Mouse (Mus musculus) thymus, adult 2 months (tissue): Measurements from ENCODE around the gene Pip5k1b. TPM values are rescaled to one million over a fixed set of nuclear protein-coding genes. Genes with fewer than 3 reads are reported as not detected.

Experiments used
- DNase-seq: peaks from one replicate; pipeline ENCODE4 v3.0.0; 2021
- H3K27ac ChIP-seq: fragments of 200-500 bp; 2 replicates; pipeline ENCODE4 v1.5.1; 2012; ENCODE audit warnings: low read length, control low read depth; ENCODE audit not compliant: control insufficient read depth, insufficient read depth
- H3K27me3 ChIP-seq: fragments of 200-500 bp; 2 replicates; pipeline ENCODE4 v1.6.1; 2012; ENCODE audit warnings: mild to moderate bottlenecking, low read length, moderate library complexity, mixed read lengths; ENCODE audit not compliant: control insufficient read depth, insufficient read depth
- H3K36me3 ChIP-seq: fragments of 200-500 bp; 2 replicates; pipeline ENCODE4 v1.6.1; 2012; ENCODE audit warnings: mild to moderate bottlenecking, low read length, moderate library complexity; ENCODE audit not compliant: control insufficient read depth, insufficient read depth
- H3K4me1 ChIP-seq: fragments of 200-500 bp; replicated peaks from 2 replicates; pipeline ENCODE4 v1.6.1; 2012; ENCODE audit warnings: low read length; ENCODE audit not compliant: control insufficient read depth, insufficient read depth
- H3K4me3 ChIP-seq: fragments of 200-500 bp; 2 replicates; pipeline ENCODE4 v1.5.1; 2012; ENCODE audit warnings: mild to moderate bottlenecking, low read length, control low read depth, moderate library complexity; ENCODE audit not compliant: control insufficient read depth, insufficient read depth
- CTCF ChIP-seq: fragments of 200-500 bp; IDR thresholded peaks from 2 replicates; pipeline ENCODE4 v1.5.1; 2012; ENCODE audit warnings: mild to moderate bottlenecking, control low read depth, low read length, moderate library complexity, borderline replicate concordance; ENCODE audit not compliant: control insufficient read depth, poor library complexity, insufficient read depth; ENCODE audit errors: extremely low read depth
- POLR2A ChIP-seq: fragments of 200-500 bp; IDR thresholded peaks from 2 replicates; pipeline ENCODE4 v1.6.1; 2012; ENCODE audit warnings: mild to moderate bottlenecking, low read length, control low read depth, moderate library complexity; ENCODE audit not compliant: control insufficient read depth, poor library complexity, insufficient read depth; ENCODE audit errors: extremely low read depth
- WGBS: fragments of 180-500 bp; shearing (Covaris S2); methylation state at CpG from one replicate; pipeline ENCODE4 v1.1.7; 2018; 5-methylcytosine and 5-hydroxymethylcytosine counted together
- polyA plus RNA-seq: library from polyadenylated mRNA; depleted of rRNA; stranded (reverse); fragments of >200 nt; gene quantifications from 2 replicates; pipeline ENCODE4 v1.2.3, GENCODE M21; 2012; rRNA removed

Pip5k1b gene
- polyA plus RNA-seq, 1 experiment, result 5.0 TPM

DNA sequence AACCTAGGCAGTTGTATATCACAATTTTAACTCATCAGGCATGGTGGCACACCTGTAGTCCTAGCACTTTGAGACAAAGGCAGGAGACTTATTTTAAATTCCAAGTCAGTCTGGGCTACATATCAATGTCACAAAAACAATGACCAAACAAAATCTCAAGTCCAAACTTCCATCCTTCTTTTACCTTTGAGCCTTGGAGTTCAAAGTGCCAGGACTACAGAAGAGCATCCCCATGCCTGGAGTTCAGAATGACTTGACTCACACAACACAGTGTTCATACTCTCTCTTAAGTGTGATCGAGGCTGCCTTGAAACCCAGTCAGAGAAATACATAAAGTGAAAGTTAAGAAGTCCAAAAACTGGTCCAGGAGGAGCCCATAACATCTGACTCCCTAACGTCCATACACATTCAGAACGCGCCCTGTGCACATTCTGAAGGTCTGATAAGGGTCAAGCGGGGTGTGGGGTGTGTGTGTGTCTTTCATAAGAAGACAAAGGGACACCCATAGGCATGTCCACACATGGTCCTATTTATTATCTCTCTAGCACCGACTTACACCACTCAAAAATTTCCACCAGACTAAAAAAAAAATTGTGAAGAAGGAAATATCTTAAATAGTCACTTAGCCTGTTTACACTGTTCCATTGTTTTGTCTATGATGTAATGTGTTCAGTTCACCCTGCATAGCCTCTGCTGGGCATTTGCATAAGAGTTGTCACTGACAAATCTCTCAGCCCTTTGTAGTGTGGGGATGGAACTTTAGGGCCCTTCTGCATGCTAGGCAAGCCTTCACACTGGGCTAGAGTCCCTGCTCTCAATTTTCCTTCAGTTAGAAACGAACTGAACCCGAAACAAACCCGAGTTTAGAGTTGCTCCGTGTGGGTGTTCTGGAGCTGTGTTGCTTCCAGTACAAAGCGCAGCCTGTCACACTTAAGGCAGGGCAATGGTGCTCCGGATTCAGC lies 296.0 kb downstream of the Pip5k1b start:
- 90% methylated on average over 12 of the region's 12 CpGs for WGBS
- Histone ChIP-seq H3K4me3 (no peak overlapping the region), H3K27me3 (no peaks in the 10 kb centered on the region), H3K4me1 (no peaks in the 10 kb centered on the region), H3K36me3 (peaks cover 5% of the 10 kb centered on the region; the same call in 1 of the 2 replicates), H3K27ac (no peak overlapping the region)
- TF ChIP-seq CTCF (no peak), POLR2A (no peak)
- no peak for DNase-seq

DNA sequence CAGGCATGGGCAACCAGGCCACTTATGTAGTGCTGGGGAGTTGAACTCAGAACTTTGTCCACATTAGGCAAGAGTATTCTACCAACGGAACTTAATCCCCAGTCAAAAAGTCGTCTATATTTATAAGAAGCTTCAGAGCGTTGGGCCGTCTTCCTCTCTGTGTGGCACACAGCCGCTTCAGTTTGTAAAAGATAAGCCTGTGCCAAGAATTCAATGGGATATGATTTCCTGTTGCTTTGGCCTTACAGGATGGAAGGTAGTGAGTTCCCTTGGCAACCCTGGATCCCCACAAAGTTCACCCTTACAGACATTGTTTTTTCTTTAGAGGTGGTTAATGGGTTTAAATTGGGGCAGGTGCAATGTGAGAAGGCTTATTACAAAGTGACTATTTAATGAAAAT lies 297.3 kb downstream of the Pip5k1b start:
- no peak for DNase-seq

DNA sequence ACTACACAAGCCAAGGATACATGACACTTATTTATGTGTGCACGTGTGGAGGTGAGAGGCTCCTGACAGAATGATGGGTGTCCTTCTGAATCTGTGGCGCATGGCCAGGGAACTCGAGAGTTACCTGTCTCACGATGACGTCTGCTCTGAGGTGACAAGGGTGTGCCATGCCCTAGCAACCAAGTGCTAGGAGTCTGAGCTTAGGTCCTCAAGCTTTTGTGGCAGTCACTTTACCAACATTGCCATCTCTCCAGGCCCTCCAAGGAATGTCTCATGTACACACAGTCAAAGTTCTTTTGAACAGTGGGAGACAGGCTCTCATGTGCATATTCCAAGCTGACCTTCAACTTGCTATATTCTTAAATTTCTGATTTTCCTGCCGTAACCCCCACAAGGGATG lies 297.7 kb downstream of the Pip5k1b start:
- peaks cover 5% of the 10 kb centered on the region; the same call in 1 of the 2 replicates for H3K36me3 ChIP-seq
- WGBS, result 95% methylated on average over 6 of the region's 6 CpGs
- H3K27me3 ChIP-seq, result no peaks in the 10 kb centered on the region
- no peaks in the 10 kb centered on the region for H3K4me1 ChIP-seq
- DNase-seq, result no peak
- no peak overlapping the region for H3K4me3 ChIP-seq
- TF ChIP-seq CTCF (no peak), POLR2A (no peak)
- H3K27ac ChIP-seq, result no peak overlapping the region

More for the DNA sequence above, 297.3 kb downstream of the Pip5k1b start:
- peaks cover 5% of the 10 kb centered on the region; the same call in 1 of the 2 replicates for H3K36me3 ChIP-seq
- no peak overlapping the region for H3K27ac ChIP-seq
- TF ChIP-seq CTCF, result no peak
- TF ChIP-seq POLR2A, result no peak
- H3K4me1 ChIP-seq, result no peaks in the 10 kb centered on the region
- H3K4me3 ChIP-seq, result no peak overlapping the region
- whole genome bisulfite sequencing, result 93% methylated on average over 5 of the region's 5 CpGs
- no peaks in the 10 kb centered on the region for H3K27me3 ChIP-seq

DNA sequence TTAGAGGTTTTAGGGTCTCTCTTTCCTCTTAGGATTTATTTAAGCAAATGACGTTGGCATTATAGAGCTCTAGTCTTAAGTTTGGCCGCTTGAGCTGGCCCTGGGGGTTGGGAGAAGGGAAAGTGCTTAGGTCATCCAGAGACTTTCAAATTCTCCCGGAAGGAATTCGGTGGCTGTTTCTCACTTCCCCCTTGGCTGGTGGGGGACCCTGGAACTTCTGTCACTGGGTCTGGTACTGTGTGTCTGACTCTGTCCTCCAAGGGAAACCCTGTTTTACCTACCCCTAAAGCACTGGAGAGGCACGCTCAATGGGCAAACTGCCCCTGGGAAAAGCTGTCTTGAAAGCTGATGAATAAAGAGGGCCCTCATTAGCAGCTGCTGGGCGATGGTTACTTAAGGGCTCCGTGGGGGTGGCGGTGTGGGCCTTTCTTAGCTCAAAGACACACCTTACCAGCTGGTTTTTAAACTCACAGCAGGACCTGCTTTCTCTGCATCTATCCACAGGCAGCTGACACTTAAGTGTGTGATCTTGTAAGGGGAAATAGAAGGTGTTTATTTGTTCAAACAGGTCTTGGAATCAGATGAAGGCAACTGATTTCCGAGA lies 301.9 kb downstream of the Pip5k1b start:
- no peak for DNase-seq
- H3K27me3 ChIP-seq, result no peaks in the 10 kb centered on the region
- H3K4me3 ChIP-seq, result no peak overlapping the region
- H3K4me1 ChIP-seq, result no peaks in the 10 kb centered on the region
- TF ChIP-seq POLR2A (no peak), CTCF (no peak)
- WGBS, result 76% methylated on average over 9 of the region's 9 CpGs
- H3K36me3 ChIP-seq, result no peaks in the 10 kb centered on the region
- no peak overlapping the region for H3K27ac ChIP-seq

DNA sequence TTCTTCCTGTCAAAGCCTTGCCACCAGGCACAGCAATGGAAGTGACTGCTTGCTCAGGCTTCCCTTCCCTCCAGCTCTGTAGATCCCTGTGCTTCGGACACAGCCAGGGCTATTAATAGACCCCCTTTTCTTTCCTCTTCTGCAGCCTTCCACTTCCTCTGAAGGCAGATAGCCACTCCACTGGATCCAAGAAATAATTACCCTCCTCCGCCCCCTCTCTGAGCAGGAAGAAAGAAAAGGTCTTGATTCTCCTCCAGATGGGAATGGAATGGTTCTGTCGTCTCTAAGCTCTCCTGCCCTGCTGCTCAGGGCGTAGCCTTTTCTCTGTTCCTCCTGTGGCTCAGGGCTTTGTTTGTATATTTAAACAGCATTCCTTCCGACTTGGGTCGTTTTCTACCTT lies 303.8 kb downstream of the Pip5k1b start:
- H3K36me3 ChIP-seq, result no peaks in the 10 kb centered on the region
- TF ChIP-seq POLR2A (no peak), CTCF (no peak)
- H3K4me1 ChIP-seq, result no peaks in the 10 kb centered on the region
- DNase-seq, result no peak
- 55% methylated on average over 6 of the region's 6 CpGs for WGBS
- H3K27me3 ChIP-seq, result no peaks in the 10 kb centered on the region
- H3K27ac ChIP-seq, result no peak overlapping the region
- no peak overlapping the region for H3K4me3 ChIP-seq

Other genes with a start within 250 kb of the Pip5k1b start
- 34.3 and 44.7 TPM in 2 replicates for gene Fam122a, start 78.5 kb downstream of the Pip5k1b start, polyA plus RNA-seq
- gene Tmem252, start 118.1 kb upstream of the Pip5k1b start, polyA plus RNA-seq, result 0.08 and 0.31 TPM in 2 replicates